Mouse (Mus musculus): ENCODE data around the gene Nudt8.

DNA sequence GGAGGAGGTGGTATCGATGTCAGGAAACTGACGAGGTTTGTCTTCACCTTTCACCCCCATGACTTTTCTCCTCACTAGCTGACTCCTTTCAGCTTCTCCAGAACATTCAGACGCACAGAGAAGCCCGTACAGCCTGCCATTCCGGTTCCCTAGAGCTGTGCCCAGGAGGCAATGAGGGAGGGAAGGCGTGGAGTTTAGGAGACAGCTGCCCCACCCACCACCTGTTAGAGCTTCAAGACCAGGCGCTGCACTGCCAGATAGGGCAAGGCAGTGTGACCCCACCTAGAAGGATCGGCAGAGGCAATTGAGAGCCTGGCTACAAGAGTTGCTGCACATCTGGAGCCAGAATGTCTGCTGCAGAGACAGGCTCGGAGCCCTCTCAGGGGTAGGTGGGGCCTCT lies 28.2 kb upstream of the Nudt8 start, which contains the start of gene Aldh3b2:
- TF ChIP-seq CTCF (IDR thresholded peaks at IDR 0.05; ENCODE audit: low read depth) (no peak), EP300 (IDR thresholded peaks at IDR 0.05; ENCODE audit: low read depth) (no peak)

All from liver, postnatal 0 days (tissue).